Mouse (Mus musculus): ENCODE measurements around the gene Cdcp2. TPM values are rescaled to one million over a fixed set of nuclear protein-coding genes. Genes with fewer than 3 reads are reported as not detected.
"Not testable (repeated sequence)": the region's sequence is repeated elsewhere in the genome, so short reads cannot be mapped to it uniquely, and the experiment has no call there.

Cdcp2 gene
- total RNA-seq, 2 experiments from 2014 or later, result not detected

GRCm38 (mm10) chr4:107084858-107085257 lies 11.8 kb upstream of the Cdcp2 start:
- peak; percentile 52 to 61 for DNase-seq (ENCODE audit: extremely low spot score in 1 of 2, low spot score in 1 of 2)

- DNase-seq (ENCODE audit: extremely low spot score in 1 of 2, low spot score in 1 of 2), result no peak
Measured at GRCm38 (mm10) chr4:107091696-107092095, 5.0 kb upstream of the Cdcp2 start.

- DNase-seq (ENCODE audit: extremely low spot score in 1 of 2, low spot score in 1 of 2), result no peak
Measured at GRCm38 (mm10) chr4:107094484-107095187, 2.1 kb upstream of the Cdcp2 start.

GRCm38 (mm10) chr4:107096043-107096442 lies 648 bp upstream of the Cdcp2 start:
- no peak for DNase-seq (ENCODE audit: extremely low spot score in 1 of 2, low spot score in 1 of 2)

- DNase-seq (ENCODE audit: extremely low spot score in 1 of 2, low spot score in 1 of 2), result no peak
Measured at GRCm38 (mm10) chr4:107097871-107098270, 1.2 kb downstream of the Cdcp2 start.

- no peak for DNase-seq (ENCODE audit: extremely low spot score in 1 of 2, low spot score in 1 of 2)
Measured at GRCm38 (mm10) chr4:107098375-107098774, 1.7 kb downstream of the Cdcp2 start.

GRCm38 (mm10) chr4:107098791-107099525 lies 2.3 kb downstream of the Cdcp2 start:
- no peak for DNase-seq (ENCODE audit: extremely low spot score in 1 of 2, low spot score in 1 of 2)

- no peak for DNase-seq (ENCODE audit: extremely low spot score in 1 of 2, low spot score in 1 of 2)
Measured at GRCm38 (mm10) chr4:107102220-107102619, 5.5 kb downstream of the Cdcp2 start.

- no peak for DNase-seq (ENCODE audit: extremely low spot score in 1 of 2, low spot score in 1 of 2)
Measured at GRCm38 (mm10) chr4:107106777-107107176, 10.1 kb downstream of the Cdcp2 start.

- peak in 1 of 2 experiments; percentile 20 for DNase-seq (ENCODE audit: extremely low spot score in 1 of 2, low spot score in 1 of 2)
Measured at GRCm38 (mm10) chr4:107108291-107108731, 11.6 kb downstream of the Cdcp2 start.

GRCm38 (mm10) chr4:107109181-107109580 lies 12.5 kb downstream of the Cdcp2 start:
- not testable (repeated sequence) for DNase-seq (ENCODE audit: extremely low spot score in 1 of 2, low spot score in 1 of 2)

- no peak for DNase-seq (ENCODE audit: extremely low spot score in 1 of 2, low spot score in 1 of 2)
Measured at GRCm38 (mm10) chr4:107114278-107114677, 17.6 kb downstream of the Cdcp2 start.

- DNase-seq (ENCODE audit: extremely low spot score in 1 of 2, low spot score in 1 of 2), result no peak
Measured at GRCm38 (mm10) chr4:107117741-107118385, 21.2 kb downstream of the Cdcp2 start.

- no peak for DNase-seq (ENCODE audit: extremely low spot score in 1 of 2, low spot score in 1 of 2)
Measured at GRCm38 (mm10) chr4:107119056-107119455, 22.4 kb downstream of the Cdcp2 start.

- no peak for DNase-seq (ENCODE audit: extremely low spot score in 1 of 2, low spot score in 1 of 2)
Measured at GRCm38 (mm10) chr4:107120676-107121075, 24.0 kb downstream of the Cdcp2 start.

GRCm38 (mm10) chr4:107121165-107121943 lies 24.7 kb downstream of the Cdcp2 start:
- DNase-seq (ENCODE audit: extremely low spot score in 1 of 2, low spot score in 1 of 2), result peak in 1 of 2 experiments; percentile 29

- DNase-seq (ENCODE audit: extremely low spot score in 1 of 2, low spot score in 1 of 2), result no peak
Measured at GRCm38 (mm10) chr4:107124376-107124775, 27.7 kb downstream of the Cdcp2 start.

- no peak for DNase-seq (ENCODE audit: extremely low spot score in 1 of 2, low spot score in 1 of 2)
Measured at GRCm38 (mm10) chr4:107125101-107125500, 28.4 kb downstream of the Cdcp2 start.

- DNase-seq (ENCODE audit: extremely low spot score in 1 of 2, low spot score in 1 of 2), result no peak
Measured at GRCm38 (mm10) chr4:107126389-107126788, 29.7 kb downstream of the Cdcp2 start.

- no peak for DNase-seq (ENCODE audit: extremely low spot score in 1 of 2, low spot score in 1 of 2)
Measured at GRCm38 (mm10) chr4:107126891-107127524, 30.3 kb downstream of the Cdcp2 start.

All from layer of hippocampus, postnatal 25 days (tissue).